Mouse (Mus musculus) embryo, embryonic 11 days (tissue): ENCODE measurements at regions not wholly inside any gene's neighbourhood (a gene's known extent, or its start where the extent isn't known, plus 50 kb on each side); places are given as distances from the start of the nearest gene placed in this dataset.
A peak's percentile ranks its signal among the peaks of the same experiment; 100 is the strongest.

Experiments
- DNase-seq: peaks from one replicate; pipeline ENCODE4 v3.0.0-alpha.2; 2015

- DNase-seq, result no peak
Measured at GRCm38 (mm10) chr13:72809226-72809625, 180.6 kb downstream of the Irx2 start.

- DNase-seq, result no peak
Measured at GRCm38 (mm10) chr13:72810626-72811025, 182.0 kb downstream of the Irx2 start.

GRCm38 (mm10) chr13:72814616-72815015 lies 186.0 kb downstream of the Irx2 start:
- no peak for DNase-seq

GRCm38 (mm10) chr13:72815236-72815932 lies 186.8 kb downstream of the Irx2 start:
- DNase-seq, result peak; percentile 75

GRCm38 (mm10) chr13:72815933-72816553 lies 187.4 kb downstream of the Irx2 start:
- peak; percentile 49 for DNase-seq

- DNase-seq, result peak; percentile 8
Measured at GRCm38 (mm10) chr13:72816856-72817255, 188.2 kb downstream of the Irx2 start.

- peak; percentile 12 for DNase-seq
Measured at GRCm38 (mm10) chr13:72817521-72817920, 188.9 kb downstream of the Irx2 start.

GRCm38 (mm10) chr13:72817930-72818329 lies 189.3 kb downstream of the Irx2 start:
- DNase-seq, result peak; percentile 28

- no peak for DNase-seq
Measured at GRCm38 (mm10) chr13:72826613-72827012, 198.0 kb downstream of the Irx2 start.

GRCm38 (mm10) chr13:72829331-72829730 lies 200.7 kb downstream of the Irx2 start:
- no peak for DNase-seq

GRCm38 (mm10) chr13:72833326-72833725 lies 204.7 kb downstream of the Irx2 start:
- DNase-seq, result no peak

- DNase-seq, result no peak
Measured at GRCm38 (mm10) chr13:72837016-72837415, 208.4 kb downstream of the Irx2 start.

- peak; percentile 8 for DNase-seq
Measured at GRCm38 (mm10) chr13:72848097-72848496, 219.5 kb downstream of the Irx2 start.

GRCm38 (mm10) chr13:72849841-72850240 lies 221.2 kb downstream of the Irx2 start:
- no peak for DNase-seq

GRCm38 (mm10) chr13:72852896-72853295 lies 224.3 kb downstream of the Irx2 start:
- no peak for DNase-seq

GRCm38 (mm10) chr13:72875921-72876320 lies 247.3 kb downstream of the Irx2 start:
- DNase-seq, result no peak

GRCm38 (mm10) chr13:72894982-72895381 lies 266.4 kb downstream of the Irx2 start:
- peak; percentile 39 for DNase-seq

- peak; percentile 76 for DNase-seq
Measured at GRCm38 (mm10) chr13:72902576-72902975, 274.0 kb downstream of the Irx2 start.

- DNase-seq, result peak; percentile 47
Measured at GRCm38 (mm10) chr13:72918895-72919294, 290.3 kb downstream of the Irx2 start.

- DNase-seq, result no peak
Measured at GRCm38 (mm10) chr13:72920368-72920767, 291.7 kb downstream of the Irx2 start.

- DNase-seq, result no peak
Measured at GRCm38 (mm10) chr13:72924560-72925135, 296.0 kb downstream of the Irx2 start.

- DNase-seq, result no peak
Measured at GRCm38 (mm10) chr13:72937246-72937645, 308.6 kb downstream of the Irx2 start.

- peak; percentile 7 for DNase-seq
Measured at GRCm38 (mm10) chr13:72938156-72938874, 309.7 kb downstream of the Irx2 start.
